Mouse (Mus musculus): ENCODE measurements around the gene Spib. TPM values are rescaled to one million over a fixed set of nuclear protein-coding genes. Genes with fewer than 3 reads are reported as not detected.
A peak's percentile ranks its signal among the peaks of the same experiment; 100 is the strongest.

Gene Spib
- polyA plus RNA-seq, 1 experiment = 0.41 TPM

DNA sequence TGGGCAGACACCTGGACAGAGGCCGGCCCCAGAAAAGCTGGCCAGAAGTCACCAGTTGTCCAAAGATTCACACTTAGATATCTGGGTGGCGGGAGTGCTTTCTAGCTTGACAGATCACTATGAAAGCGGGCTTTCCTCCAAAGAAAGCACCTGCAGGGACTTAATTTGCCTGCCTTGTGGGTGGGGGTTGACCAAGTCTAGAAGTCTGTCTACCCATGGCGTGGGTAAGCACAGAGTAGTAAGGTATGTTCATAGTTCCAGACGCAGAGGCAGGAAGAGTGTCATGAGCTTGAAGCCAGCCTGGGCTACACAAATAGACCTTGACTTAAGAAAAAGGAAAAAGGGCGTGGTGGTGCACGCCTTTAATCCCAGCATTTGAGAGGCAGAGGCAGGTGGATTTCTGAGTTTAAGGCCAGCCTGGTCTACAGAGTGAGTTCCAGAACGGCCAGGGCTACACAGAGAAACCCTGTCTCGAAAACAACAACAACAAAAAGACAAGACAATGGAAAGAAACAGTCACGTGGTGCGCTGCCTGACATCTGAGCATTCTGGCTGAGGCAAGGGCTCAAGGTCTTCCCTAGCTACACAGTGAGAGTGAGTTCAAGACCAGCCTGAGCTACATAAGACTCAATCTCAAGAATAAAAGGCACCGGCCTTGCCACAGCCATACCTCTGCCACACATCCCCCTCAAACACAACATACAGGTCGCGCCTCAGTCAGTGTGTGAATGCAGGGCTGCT lies 5.3 kb downstream of the Spib start:
- no peak for DNase-seq (ENCODE audit: low spot score)

DNA sequence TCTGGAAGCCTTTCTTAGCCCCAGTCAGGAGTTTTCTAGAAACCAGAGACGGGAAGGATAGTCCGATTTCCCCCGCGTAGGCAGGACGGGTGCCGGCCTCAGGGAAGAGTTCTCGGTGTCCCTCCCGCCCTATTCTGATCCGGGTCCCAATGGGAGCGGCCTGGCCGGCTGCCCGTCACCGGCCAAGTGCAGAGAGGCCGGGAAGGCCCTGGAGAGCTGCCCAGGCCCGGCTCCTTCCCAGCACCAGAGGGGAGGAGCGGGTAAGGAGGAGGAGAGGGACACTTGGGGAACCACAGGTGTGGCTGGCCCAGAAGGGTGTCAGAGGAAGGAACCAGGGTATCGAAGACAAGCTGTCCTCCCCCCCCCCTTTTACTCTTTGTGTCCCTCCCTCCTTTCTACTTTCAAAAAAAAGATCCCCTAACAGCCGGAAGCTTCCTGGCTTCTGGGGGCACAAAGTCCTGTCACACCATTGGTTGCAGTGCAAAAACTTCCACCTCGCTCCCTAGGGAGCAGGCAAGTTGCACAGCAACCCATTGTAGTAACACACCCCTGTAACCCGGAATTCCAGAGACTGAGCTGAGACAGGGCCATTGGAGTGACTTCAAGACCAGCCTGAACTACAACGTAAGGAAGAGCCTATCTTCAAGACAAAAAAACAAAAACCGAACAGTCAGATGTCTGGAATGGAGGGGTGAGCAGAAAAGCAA lies 6.6 kb downstream of the Spib start:
- peak; percentile 61 for DNase-seq (ENCODE audit: low spot score)

DNA sequence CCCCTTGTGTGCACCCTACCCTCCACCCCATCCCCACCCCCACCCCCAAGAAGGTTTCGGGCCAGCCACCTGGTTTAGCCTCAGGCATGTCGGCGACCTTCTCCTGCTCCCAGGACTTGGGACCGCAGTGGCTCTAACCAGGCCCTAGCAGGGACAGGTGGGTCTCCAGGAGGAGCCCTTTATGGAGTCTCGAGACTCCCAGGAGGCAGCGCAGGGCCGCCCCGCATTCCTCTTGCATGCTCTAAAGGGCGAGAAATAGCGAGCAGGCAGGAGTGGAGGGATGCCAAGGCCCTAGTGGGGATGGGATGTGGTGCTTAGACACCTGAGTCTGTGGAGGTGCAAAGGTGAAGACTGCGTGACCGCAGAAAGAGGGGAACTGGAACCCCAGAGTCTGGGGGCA lies 7.4 kb downstream of the Spib start, which contains the start of gene Mybpc2:
Gene Mybpc2, minus strand, starts transcription at position 155 of the 400 bp plus-strand sequence.
- DNase-seq (ENCODE audit: low spot score) = no peak

DNA sequence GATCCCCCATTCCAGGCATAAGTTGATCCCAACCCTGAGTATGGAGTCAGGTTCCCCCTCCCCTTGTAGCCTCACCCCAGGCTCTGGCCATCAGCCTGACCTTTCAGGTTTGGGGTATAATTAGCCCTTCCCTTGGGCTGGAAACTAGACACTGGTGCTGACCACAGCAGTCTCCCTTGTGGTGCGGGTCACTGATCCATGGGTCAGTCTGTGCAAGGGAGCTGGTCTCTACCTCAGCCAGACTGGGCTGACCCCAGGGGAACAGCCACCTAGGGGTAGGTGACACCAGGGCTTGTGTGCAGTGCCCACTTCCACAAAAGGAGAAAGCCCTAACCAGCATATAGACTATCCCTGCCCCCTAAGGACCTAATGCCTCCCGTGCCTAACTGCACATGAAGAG lies 8.8 kb downstream of the Spib start:
- no peak for DNase-seq (ENCODE audit: low spot score)

DNA sequence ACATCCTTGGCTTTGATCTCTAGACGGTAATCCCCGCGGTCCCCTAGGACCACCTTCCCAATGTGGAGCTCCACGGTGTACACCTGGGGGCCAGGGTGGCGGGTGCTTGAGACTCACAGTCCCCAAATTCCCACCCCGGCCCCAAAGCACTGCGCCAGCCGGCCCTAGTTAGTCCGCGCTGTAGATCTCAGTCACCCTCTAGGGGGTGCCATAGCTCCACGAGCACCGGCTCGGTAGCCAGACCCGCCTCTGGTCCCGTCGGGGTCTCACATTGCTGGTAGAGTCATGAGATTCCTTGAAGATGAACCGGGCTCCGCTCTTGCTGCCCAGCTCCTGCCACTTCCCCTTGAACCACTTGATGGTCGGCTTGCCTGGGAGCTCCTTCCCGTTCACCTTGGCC lies 10.2 kb downstream of the Spib start:
- DNase-seq (ENCODE audit: low spot score) = no peak

DNA sequence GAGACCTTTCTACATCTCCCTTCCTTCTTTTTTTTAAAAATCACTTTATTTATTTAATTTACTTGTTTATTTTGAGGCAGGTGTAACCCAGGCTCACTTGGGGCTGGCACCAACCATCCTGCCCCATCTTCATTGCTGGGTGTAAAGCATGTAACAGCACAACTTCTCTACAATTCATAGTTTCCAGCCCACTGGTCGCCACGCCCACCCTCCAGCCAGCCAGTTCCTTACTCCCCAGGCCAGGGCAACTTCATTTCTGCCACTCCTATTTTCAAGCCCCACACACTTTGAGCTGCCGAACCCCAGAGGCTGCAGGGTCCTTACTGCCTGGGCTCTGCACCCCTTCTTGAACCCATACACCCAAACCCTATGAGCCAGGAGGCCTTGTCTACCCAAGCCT lies 10.9 kb downstream of the Spib start:
- DNase-seq (ENCODE audit: low spot score) = no peak

DNA sequence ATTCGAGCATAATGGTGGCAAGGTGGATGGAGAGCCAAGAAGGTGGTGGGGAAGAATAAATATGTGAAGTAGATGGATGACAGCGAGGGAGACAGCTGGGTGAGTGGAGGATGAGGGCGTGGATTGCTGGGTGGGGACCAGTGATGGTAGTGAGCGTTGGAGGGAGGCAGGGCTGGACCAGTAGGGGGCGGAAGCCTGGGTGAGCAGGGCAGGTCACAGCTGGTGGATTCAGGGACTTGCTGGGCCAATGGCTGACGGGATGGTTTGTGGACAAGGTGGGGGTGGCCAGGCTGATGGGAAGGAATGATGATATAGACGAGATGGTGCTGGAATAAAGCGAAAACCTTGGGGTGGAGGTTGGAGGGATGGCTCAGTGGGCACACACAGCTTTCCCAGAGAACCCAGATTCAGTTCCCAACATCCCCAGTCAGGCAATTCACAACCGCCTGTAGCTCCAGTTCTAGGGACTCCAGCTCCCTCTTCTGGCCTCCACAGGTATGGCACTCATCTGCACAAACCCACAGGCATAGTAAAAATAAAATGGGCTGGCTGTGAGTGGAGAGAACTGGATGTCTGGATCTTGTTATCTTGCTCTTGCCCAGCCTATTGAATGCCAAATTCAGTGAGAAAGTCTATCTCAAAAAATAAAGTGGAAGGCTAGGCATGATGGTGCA lies 12.5 kb downstream of the Spib start:
- no peak for DNase-seq (ENCODE audit: low spot score)

DNA sequence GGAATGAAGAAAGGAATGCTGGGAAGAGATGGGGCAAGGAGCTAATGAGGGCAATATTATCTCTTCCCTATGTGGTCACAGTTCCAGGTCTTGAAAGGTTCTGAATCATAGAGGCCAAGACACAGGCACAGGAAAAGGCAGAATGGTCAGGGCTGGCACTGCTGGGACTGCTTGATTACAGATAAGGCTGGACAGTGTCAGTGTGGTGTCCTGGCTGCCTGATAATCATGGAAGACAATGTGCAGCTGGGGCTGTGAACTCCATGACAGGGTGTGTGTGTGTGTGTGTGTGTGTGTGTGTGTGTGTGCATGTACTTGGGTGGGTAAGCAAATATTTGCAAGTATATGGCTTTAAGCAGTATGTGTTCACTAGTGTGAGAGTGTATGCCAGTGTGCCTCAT lies 24.4 kb downstream of the Spib start:
- DNase-seq (ENCODE audit: low spot score) = no peak

DNA sequence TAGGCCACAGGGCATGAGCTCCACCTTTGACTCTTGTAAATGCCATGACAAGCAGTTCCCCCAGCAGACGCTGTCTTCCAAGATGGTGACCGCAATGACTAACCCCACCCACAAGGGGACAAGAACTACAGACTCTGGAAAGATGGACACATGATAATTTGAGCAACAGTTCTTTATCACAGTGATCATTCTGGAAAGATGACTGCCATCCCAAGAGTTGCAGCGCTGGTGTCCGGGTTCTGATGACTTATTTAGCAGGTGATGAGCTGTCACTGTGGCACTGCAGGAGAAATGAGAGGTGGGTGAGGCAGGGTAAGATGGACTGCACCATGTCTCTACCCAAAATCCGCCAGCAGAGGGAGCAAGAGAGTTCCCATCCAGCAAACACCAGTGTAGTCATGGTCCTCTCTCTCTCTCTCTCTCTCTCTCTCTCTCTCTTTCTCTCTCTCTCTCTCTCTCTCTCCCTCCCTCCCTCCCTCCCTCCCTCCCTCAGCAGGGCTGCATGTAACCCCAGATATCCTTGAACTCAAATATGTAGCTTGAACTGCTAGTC lies 30.2 kb downstream of the Spib start:
- peak; percentile 38 for DNase-seq (ENCODE audit: low spot score)

DNA sequence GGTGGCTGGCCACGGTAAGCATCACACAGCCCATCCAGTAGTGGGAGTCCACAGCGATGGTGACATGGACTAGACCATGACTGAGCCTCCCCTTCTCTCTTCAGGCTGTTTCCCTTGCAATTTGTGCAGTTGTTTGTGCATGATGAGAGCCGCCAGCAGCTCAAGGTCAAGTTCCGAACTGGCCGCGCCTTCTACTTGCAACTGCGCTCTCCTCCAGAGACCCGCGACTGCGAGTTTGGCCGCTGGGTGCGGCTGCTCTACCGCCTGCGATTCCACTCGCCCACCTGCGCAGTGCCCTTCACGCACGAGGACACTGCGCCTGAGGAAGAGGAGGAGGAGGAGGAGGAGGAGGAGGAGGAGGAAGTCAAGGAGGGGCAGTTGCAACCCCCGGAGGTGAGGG lies 31.8 kb downstream of the Spib start:
- DNase-seq (ENCODE audit: low spot score) = peak; percentile 16

DNA sequence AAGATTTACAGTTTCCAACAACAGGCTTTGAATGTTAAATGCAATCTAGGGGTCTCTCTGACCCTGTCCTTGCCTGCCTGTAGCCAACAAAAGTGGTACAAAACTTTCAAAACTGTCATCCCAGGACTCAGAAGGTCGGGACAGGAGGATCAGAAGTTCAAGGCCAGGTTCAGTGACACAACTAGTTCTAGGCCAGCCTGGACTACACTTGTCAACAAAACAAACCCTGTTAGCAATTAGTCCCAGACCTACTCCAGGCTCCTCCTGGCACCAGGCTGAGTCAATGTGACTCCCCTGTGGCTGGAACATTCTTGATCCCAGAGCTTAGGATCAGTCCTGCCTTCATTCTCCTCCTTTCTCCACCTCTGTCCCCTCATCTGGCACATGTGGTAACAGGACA lies 32.9 kb downstream of the Spib start:
- no peak for DNase-seq (ENCODE audit: low spot score)

DNA sequence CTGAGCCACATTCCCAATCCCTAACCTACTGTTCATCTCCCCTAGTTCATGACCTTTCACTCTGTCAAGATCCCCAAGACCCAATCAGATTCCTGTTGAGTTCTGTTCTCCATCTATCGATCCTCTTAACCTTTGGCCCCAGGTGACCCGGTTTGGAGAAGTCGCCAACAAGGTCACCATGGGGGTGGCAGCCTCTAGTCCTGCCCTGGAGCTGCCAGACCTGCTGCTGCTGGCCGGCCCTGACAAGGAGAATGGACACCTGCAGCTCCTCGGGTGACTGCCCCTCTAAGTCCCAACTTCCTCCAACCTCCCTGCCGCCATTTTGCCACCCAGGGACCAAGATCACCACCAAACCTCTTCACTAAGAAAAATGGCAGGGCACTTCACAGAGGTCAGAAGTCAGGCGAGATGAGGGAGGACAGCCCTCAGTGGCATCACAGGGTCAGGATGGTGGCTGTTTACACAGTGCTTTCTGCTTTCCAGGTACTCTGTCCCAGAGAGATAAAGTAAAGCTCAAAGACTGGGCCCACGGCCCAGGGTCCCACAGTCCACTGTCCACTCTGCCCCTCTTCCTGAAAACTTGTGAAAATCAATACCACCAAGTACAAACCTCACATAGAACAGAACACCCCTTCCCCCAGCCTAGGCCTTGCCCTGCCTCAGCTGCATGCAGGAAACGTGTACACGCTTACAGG lies 34.4 kb downstream of the Spib start:
- DNase-seq (ENCODE audit: low spot score) = peak; percentile 20

DNA sequence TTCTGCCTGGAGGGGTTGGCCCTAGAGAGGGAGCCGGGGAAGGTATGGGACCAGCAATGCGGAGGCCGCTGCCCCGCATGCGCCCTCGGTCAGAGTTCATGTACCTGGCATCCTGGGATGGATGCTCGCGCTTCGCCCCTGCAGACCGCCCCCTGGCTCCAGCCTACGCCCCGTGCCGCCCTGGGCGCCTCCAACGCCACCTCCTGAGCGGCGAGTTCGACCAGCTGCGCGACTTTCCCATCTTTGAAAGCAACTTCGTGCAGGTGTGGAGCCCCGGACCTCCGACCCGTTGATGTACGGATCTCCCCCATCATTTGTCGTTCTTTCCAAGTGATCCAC lies 35.1 kb downstream of the Spib start:
- no peak for DNase-seq (ENCODE audit: low spot score)

DNA sequence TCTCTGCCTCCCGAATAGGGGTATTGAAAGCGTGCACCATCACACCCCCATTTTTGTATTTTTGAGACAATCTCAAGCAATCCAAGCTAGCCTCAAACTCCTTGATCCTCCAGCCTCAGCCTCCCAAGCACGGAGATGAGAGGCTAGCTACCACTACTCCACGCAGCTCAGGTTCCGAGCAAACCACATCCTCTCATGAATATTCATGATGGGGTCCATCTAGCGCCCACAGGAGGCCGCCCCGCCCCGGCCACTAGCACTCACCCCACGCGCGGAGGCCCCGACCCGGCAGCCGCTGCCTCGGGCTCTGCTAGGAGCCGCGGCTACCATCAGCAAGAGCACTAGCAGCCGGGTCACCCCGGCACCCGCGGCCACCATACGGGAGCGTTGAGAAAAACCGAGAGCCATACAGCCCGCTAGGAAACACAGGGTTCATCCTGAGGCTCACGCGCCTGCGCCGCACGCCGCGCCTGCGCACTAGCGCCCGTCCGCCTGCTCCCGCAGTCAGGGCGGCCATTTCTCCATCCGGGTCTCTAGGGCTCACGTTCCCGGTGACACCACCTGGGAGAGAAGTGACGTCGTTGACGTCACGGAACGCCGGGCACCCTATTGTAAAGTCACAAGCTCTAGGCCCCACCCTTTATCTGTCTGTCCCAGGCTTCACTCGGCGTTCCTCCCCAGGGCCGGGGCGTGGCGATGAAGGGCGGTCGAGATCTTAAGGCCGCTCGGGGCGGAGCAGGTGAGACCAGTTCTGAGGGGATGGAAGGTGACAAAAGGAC lies 35.7 kb downstream of the Spib start, which contains the start of the genes Emc10 and Fam71e1:
Gene Emc10, minus strand, starts transcription at position 538 of the 779 bp plus-strand sequence.
Gene Fam71e1, plus strand, starts transcription at position 590 of the 779 bp plus-strand sequence.
- peak; percentile 98 for DNase-seq (ENCODE audit: low spot score)

DNA sequence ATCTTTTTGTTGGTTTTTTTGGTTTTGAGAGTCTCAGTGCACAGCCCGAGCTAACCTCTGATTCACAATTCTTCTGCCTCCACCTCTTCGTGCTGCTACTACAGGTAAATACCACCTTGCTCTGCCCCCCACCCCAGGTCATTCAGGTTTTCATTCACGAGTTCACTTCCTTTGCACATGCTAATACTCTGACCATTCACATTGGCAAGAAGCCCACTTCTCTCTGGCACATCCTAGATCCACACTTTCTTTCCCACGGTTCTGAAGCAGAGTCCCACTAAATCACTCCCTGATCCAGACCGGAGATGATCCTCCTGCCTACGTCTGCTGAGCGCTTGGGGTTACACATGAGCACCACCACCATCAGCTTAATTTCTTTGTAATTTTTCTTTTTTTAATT lies 36.8 kb downstream of the Spib start:
- DNase-seq (ENCODE audit: low spot score) = no peak

DNA sequence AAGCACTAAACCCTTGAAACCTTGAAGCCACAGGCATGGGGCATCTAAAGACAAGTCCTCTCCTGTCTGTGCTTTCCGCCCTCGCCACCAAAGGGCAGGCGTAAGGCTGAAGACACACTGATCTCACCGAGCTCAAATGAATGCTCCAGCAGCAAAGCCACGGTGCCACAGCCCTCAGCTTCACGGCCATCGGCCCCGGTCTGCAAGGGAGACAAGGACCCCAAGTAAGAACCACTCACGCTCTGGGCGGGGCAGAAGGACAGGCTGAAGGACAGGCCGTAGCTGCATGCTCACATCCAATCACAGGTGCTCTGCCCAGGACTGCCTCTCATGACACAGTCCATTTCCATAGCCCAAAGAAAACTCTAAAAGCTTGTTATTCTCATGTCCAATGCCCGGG lies 37.2 kb downstream of the Spib start:
- DNase-seq (ENCODE audit: low spot score) = peak; percentile 18

DNA sequence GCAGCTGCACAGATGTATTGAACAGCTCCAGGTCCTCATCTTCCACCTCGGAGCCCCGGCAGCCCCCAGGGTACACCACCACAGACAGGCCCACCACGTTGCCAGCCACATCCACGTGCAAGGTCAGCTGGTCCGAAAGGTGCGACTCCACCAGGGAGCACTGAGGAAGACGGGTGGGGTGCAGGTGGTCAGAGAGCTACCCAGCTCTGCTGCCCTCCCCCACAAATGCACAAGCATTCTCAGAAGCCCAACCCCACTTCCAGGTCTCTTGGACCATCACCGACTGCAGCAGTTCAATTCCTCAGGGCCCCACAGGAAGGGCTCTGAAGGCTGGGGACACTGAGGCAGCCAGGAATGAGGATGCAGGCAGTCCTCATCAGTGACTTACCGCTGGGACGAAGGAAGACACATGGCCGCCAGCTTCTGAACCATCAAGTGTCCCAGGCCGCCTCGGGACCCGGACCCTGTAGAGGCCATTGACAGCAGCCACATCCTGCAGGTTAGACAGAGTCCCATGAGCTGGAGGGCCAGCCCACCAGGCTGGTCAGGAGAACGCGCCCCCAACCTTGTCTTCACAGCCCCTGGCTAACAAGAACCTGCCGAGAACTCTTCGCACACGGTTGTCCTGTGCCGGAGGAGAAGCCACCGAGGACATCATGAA lies 39.6 kb downstream of the Spib start:
- peak; percentile 18 for DNase-seq (ENCODE audit: low spot score)

DNA sequence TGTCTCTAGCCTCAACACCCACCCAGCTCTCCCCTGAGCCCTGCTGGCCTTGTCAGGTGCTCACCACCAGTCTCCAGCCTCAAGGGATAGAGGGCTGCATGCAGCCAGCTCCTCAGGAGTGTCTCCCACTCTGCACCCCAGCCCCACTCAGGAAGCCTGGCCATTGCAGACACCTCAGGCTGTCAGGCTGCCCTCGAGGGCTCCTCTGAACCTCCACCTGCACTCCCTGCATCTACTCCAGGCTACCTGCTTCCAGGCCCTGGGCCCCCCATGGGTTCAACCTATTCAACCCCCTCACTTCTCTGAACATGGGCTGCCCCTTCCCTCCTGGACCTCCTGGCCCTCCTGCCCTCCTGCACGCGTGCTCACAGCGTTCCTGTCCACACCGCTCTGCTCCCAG lies 40.5 kb downstream of the Spib start:
- DNase-seq (ENCODE audit: low spot score) = no peak

DNA sequence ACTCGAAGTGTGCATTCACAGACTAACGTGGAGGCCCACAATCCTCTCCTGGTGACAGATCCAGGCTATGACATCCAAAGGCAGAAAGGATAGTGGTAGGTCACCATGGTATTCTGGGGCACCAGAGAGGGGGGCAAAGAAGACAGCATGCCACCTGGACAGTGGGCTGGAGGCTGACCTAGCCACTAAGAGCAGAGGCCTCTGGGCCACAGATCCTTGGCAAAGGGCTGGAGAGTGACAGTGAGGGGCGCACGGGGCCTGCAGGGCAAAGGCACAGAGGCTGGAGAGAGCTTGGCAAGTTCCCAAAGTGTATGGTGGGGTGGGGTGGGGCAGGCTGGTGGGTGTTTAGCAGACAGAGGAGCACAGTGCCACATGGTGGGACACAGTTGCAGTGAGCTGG lies 41.6 kb downstream of the Spib start:
- DNase-seq (ENCODE audit: low spot score) = no peak

DNA sequence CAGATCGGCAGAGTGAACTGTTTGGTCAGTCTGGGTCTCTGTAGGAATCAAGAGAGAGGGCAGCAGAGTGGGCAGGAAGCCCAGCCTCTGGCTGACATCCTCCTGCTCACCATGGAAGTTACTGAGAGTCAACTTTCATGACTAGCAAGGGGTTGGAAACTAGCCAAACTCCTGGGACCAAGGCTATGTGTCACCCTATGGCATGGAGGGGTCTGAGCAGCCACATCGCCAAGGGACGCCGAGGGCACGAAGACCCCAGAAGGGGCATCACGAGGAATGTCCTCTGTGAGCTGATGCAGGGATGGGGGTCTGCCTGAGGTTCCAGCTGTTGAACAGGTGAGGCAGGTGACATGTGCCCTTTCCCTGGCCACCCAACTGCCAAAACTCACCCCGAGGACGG lies 43.3 kb downstream of the Spib start:
- peak; percentile 15 for DNase-seq (ENCODE audit: low spot score)

DNA sequence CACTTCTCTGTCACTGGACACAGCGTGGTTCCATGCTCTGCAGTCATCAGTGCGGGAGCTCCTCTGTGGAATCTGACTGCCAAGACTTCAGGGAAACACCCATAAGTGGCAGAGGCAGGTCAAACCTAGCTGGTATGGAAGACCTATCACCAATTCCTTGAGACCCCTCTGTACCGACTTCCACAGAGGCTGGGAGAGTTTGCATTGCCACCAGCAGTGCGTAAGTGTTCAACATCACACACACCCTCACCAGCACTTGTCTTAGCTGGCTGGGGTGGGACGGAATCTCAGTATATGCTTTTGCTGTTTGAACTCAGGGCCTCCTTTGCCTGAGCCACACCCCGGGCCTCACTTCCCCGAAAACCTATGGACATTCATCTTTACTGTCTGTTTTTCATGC lies 43.9 kb downstream of the Spib start:
- DNase-seq (ENCODE audit: low spot score) = no peak

All from urinary bladder, adult 2 months (tissue).